Comparison of ENCODE assay signal across 16 mouse cellular contexts in the genomic region with DNA sequence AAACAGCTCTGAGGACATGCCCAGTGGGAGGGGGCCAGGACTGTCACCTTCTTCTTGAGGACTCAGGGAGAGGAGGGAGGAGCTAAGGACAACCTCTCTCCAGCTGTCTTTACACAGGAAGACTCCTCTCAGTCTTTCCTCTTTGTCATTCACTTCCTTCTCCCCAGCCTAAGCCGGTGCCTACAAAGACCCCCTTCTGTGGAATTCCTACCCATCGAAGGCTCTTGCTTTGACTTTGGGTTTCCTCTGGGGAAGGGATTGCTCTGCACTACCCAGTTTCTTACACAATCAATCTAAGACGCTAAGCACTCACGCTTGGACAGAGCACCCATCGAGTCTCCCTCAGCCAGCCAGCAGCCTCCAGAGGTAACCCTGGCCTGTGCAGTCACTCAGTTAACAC. TPM values are rescaled to one million over a fixed set of nuclear protein-coding genes. Genes with fewer than 3 reads are reported as not detected.
DNase-seq lines count a peak whose midpoint lies in the region; ATAC-seq and TF ChIP-seq lines count a peak whose summit lies in the region.
"Had no signal": no experiment of that assay in that cellular context is flagged by ENCODE, and none has a peak within 500 bp of the region (broad histone marks: within the 10 kb centered on the region; RNA-seq: fewer than 3 reads in every experiment).

No protein-coding gene starts in this region.

- no peaks in the 10 kb centered on the region for H3K27me3 ChIP-seq in heart, embryonic 16.5 days (ENCODE audit: control insufficient read depth, insufficient read depth, low read length)
- 0 out of 2 replicates have a peak, but pooled peaks cover 2% of the 10 kb centered on the region for H3K27me3 ChIP-seq in midbrain, embryonic 11.5 days (ENCODE audit: control insufficient read depth, insufficient read depth, low read length)
- H3K27me3 ChIP-seq in midbrain, postnatal 0 days (ENCODE audit: insufficient read depth, low read length): no peaks in the 10 kb centered on the region
- no peaks in the 10 kb centered on the region for H3K27me3 ChIP-seq in embryonic facial prominence, embryonic 15.5 days
- no peaks in the 10 kb centered on the region for H3K27me3 ChIP-seq in stomach, postnatal 0 days (ENCODE audit: control insufficient read depth, insufficient read depth, low read length)
- H3K27me3 ChIP-seq in hindbrain, embryonic 13.5 days: no peaks in the 10 kb centered on the region
- H3K27me3 ChIP-seq: limb, embryonic 15.5 days had no signal

- no peak for TF ChIP-seq CTCF in midbrain, postnatal 0 days (IDR thresholded peaks at IDR 0.05)
- no peak for TF ChIP-seq CTCF in stomach, postnatal 0 days (IDR thresholded peaks at IDR 0.05; ENCODE audit: low read depth)

- TF ChIP-seq EP300 in stomach, postnatal 0 days (optimal IDR thresholded peaks at IDR 0.05): no peak

- H3K27ac ChIP-seq in heart, embryonic 16.5 days (ENCODE audit: low read length): peak overlapping the region; percentile 100
- no peak overlapping the region for H3K27ac ChIP-seq in midbrain, embryonic 11.5 days (ENCODE audit: low read depth, low read length)
- H3K27ac ChIP-seq in midbrain, postnatal 0 days (ENCODE audit: low read depth, low read length): no peak overlapping the region
- H3K27ac ChIP-seq in embryonic facial prominence, embryonic 15.5 days (replicated peaks): peak overlapping the region; percentile 58
- peak overlapping the region; percentile 69; the same call in 1 of the 2 replicates for H3K27ac ChIP-seq in stomach, postnatal 0 days (replicated peaks)
- H3K27ac ChIP-seq in hindbrain, embryonic 13.5 days: no peak overlapping the region

- DNase-seq in heart, adult 8-10 months (ENCODE audit: low spot score): no peak
- peak; percentile 71 for DNase-seq in midbrain, embryonic 11.5 days (ENCODE audit: low spot score, missing footprints)
- no peak for DNase-seq in midbrain, postnatal 0 days (ENCODE audit: low spot score)
- DNase-seq in stomach, postnatal 0 days (ENCODE audit: low spot score): no peak
- DNase-seq: cerebellum, adult 11 months; kidney, adult 11 months; kidney, postnatal 4 days; right cerebral cortex, postnatal 25 days had no signal

- 19% methylated on average over 5 of the region's 5 CpGs for WGBS in heart, embryonic 16.5 days
- 12% methylated on average over 5 of the region's 5 CpGs for WGBS in midbrain, embryonic 11.5 days
- 18% methylated on average over 5 of the region's 5 CpGs for WGBS in midbrain, postnatal 0 days
- 27% methylated on average over 5 of the region's 5 CpGs for WGBS in embryonic facial prominence, embryonic 15.5 days
- 25% methylated on average over 5 of the region's 5 CpGs for whole genome bisulfite sequencing in stomach, postnatal 0 days
- 16% methylated on average over 5 of the region's 5 CpGs for WGBS in hindbrain, embryonic 13.5 days

- H3K36me3 ChIP-seq in heart, embryonic 16.5 days (ENCODE audit: control insufficient read depth, insufficient read depth): no peaks in the 10 kb centered on the region
- H3K36me3 ChIP-seq in midbrain, embryonic 11.5 days (ENCODE audit: control insufficient read depth, insufficient read depth, low read length): no peaks in the 10 kb centered on the region
- H3K36me3 ChIP-seq in midbrain, postnatal 0 days (ENCODE audit: insufficient read depth, low read length): no peaks in the 10 kb centered on the region
- H3K36me3 ChIP-seq in embryonic facial prominence, embryonic 15.5 days: no peaks in the 10 kb centered on the region
- no peaks in the 10 kb centered on the region for H3K36me3 ChIP-seq in stomach, postnatal 0 days (ENCODE audit: control insufficient read depth, insufficient read depth, low read length)
- H3K36me3 ChIP-seq in hindbrain, embryonic 13.5 days: no peaks in the 10 kb centered on the region
- H3K36me3 ChIP-seq: limb, embryonic 15.5 days had no signal

- H3K9ac ChIP-seq in heart, embryonic 16.5 days (ENCODE audit: low read length): peak overlapping the region; percentile 53
- H3K9ac ChIP-seq in midbrain, embryonic 11.5 days (ENCODE audit: low read length): no peak overlapping the region
- no peak overlapping the region for H3K9ac ChIP-seq in midbrain, postnatal 0 days (replicated peaks; ENCODE audit: low read length, poor library complexity, severe bottlenecking)
- no peak overlapping the region for H3K9ac ChIP-seq in embryonic facial prominence, embryonic 15.5 days
- H3K9ac ChIP-seq in stomach, postnatal 0 days (ENCODE audit: low read length): no peak overlapping the region
- H3K9ac ChIP-seq in hindbrain, embryonic 13.5 days: no peak overlapping the region
- H3K9ac ChIP-seq: limb, embryonic 15.5 days had no signal

- H3K4me2 ChIP-seq in heart, embryonic 16.5 days (ENCODE audit: low read depth, low read length): no peak overlapping the region
- no peak overlapping the region for H3K4me2 ChIP-seq in midbrain, embryonic 11.5 days
- no peak overlapping the region for H3K4me2 ChIP-seq in midbrain, postnatal 0 days (ENCODE audit: low read depth, low read length, poor library complexity, severe bottlenecking)
- no peak overlapping the region for H3K4me2 ChIP-seq in embryonic facial prominence, embryonic 15.5 days (replicated peaks)
- no peak overlapping the region for H3K4me2 ChIP-seq in stomach, postnatal 0 days (replicated peaks; ENCODE audit: low read depth)
- H3K4me2 ChIP-seq in hindbrain, embryonic 13.5 days: no peak overlapping the region

- no peaks in the 10 kb centered on the region for H3K9me3 ChIP-seq in heart, embryonic 16.5 days (replicated peaks; ENCODE audit: control insufficient read depth, low read length)
- no peaks in the 10 kb centered on the region for H3K9me3 ChIP-seq in midbrain, embryonic 11.5 days (ENCODE audit: control insufficient read depth, low read length)
- no peaks in the 10 kb centered on the region for H3K9me3 ChIP-seq in midbrain, postnatal 0 days (ENCODE audit: low read length)
- H3K9me3 ChIP-seq in embryonic facial prominence, embryonic 15.5 days (replicated peaks): no peaks in the 10 kb centered on the region
- no peaks in the 10 kb centered on the region for H3K9me3 ChIP-seq in stomach, postnatal 0 days (ENCODE audit: control insufficient read depth, low read length)
- no peaks in the 10 kb centered on the region for H3K9me3 ChIP-seq in hindbrain, embryonic 13.5 days
- H3K9me3 ChIP-seq: limb, embryonic 15.5 days had no signal

- no peak overlapping the region for H3K4me3 ChIP-seq in heart, embryonic 16.5 days (ENCODE audit: low read length)
- H3K4me3 ChIP-seq in midbrain, embryonic 11.5 days (ENCODE audit: low read depth, low read length): no peak overlapping the region
- no peak overlapping the region for H3K4me3 ChIP-seq in midbrain, postnatal 0 days (ENCODE audit: low read depth, low read length)
- H3K4me3 ChIP-seq in embryonic facial prominence, embryonic 15.5 days (replicated peaks): no peak overlapping the region
- no peak overlapping the region for H3K4me3 ChIP-seq in stomach, postnatal 0 days (ENCODE audit: low read depth, low read length)
- H3K4me3 ChIP-seq in hindbrain, embryonic 13.5 days: no peak overlapping the region
- H3K4me3 ChIP-seq: limb, embryonic 15.5 days had no signal

- ATAC-seq in heart, embryonic 16.5 days (replicated peaks; ENCODE audit: extremely low read depth, insufficient read depth, low FRiP score): no peak
- no peak for ATAC-seq in midbrain, embryonic 11.5 days (ENCODE audit: low FRiP score)
- ATAC-seq in midbrain, postnatal 0 days (ENCODE audit: low FRiP score): no peak
- no peak for ATAC-seq in embryonic facial prominence, embryonic 15.5 days (ENCODE audit: insufficient number of reproducible peaks, low FRiP score, low TSS enrichment, low read depth)
- no peak for ATAC-seq in stomach, postnatal 0 days (ENCODE audit: low FRiP score, low TSS enrichment)
- ATAC-seq in hindbrain, embryonic 13.5 days (ENCODE audit: low FRiP score): no peak

- H3K4me1 ChIP-seq in heart, embryonic 16.5 days (ENCODE audit: control insufficient read depth, insufficient read depth, low read length): peaks cover 25% of the 10 kb centered on the region
- H3K4me1 ChIP-seq in midbrain, embryonic 11.5 days (ENCODE audit: control insufficient read depth, insufficient read depth, low read length): peaks cover 3% of the 10 kb centered on the region; the same call in 1 of the 2 replicates
- no peaks in the 10 kb centered on the region for H3K4me1 ChIP-seq in midbrain, postnatal 0 days (ENCODE audit: insufficient read depth, low read length)
- H3K4me1 ChIP-seq in embryonic facial prominence, embryonic 15.5 days: peaks cover 38% of the 10 kb centered on the region
- no peaks in the 10 kb centered on the region for H3K4me1 ChIP-seq in stomach, postnatal 0 days (replicated peaks; ENCODE audit: control insufficient read depth, insufficient read depth)
- peaks cover 25% of the 10 kb centered on the region for H3K4me1 ChIP-seq in hindbrain, embryonic 13.5 days (replicated peaks)

RNA-seq across cellular contexts. Expression of gene Cdsn, which starts 3.3 kb away (rescaled TPM):
- polyA plus RNA-seq in heart, embryonic 16.5 days (2015; fragmentation: Nextera tagmentation; extraction: Ambion mirVana): 0.46 and 0.49 TPM in 2 replicates
- total RNA-seq in heart, adult 8-10 months (2022): under 1 TPM; 0.14 to 0.37 (median 0.27) TPM
- polyA plus RNA-seq in midbrain, embryonic 11.5 days (2014; fragmentation: Nextera tagmentation; extraction: Ambion mirVana): 0.08 TPM in 1 of 2 replicates, not detected in the other
- 1.2 TPM in 1 of 2 replicates, not detected in the other for total RNA-seq in midbrain, postnatal 0 days (2014; rRNA removed)
- 0.06 and 0.22 TPM in 2 replicates for polyA plus RNA-seq in midbrain, postnatal 0 days (2015; fragmentation: Nextera tagmentation; extraction: Ambion mirVana)
- polyA plus RNA-seq in embryonic facial prominence, embryonic 15.5 days (2015; fragmentation: Nextera tagmentation; extraction: Ambion mirVana): 12.1 and 12.5 TPM in 2 replicates
- polyA plus RNA-seq in stomach, postnatal 0 days (2015; fragmentation: Nextera tagmentation; extraction: Ambion mirVana): 106 and 139 TPM in 2 replicates
- polyA plus RNA-seq in hindbrain, embryonic 13.5 days (2015; fragmentation: Nextera tagmentation; extraction: Ambion mirVana): 0.12 and 0.14 TPM in 2 replicates
- total RNA-seq: neutrophil, adult 5-6 weeks had no signal

RNA-seq across cellular contexts. Expression of gene Psors1c2, which starts 15.6 kb away (rescaled TPM):
- 1.6 and 1.9 TPM in 2 replicates for polyA plus RNA-seq in heart, embryonic 16.5 days (2015; fragmentation: Nextera tagmentation; extraction: Ambion mirVana)
- not detected for total RNA-seq in heart, adult 8-10 months (2022)
- 0.22 and 0.46 TPM in 2 replicates for polyA plus RNA-seq in midbrain, embryonic 11.5 days (2014; fragmentation: Nextera tagmentation; extraction: Ambion mirVana)
- total RNA-seq in midbrain, postnatal 0 days (2014; rRNA removed): not detected in 2 replicates
- 0.43 TPM in 1 of 2 replicates, not detected in the other for polyA plus RNA-seq in midbrain, postnatal 0 days (2015; fragmentation: Nextera tagmentation; extraction: Ambion mirVana)
- 20.4 and 22.7 TPM in 2 replicates for polyA plus RNA-seq in embryonic facial prominence, embryonic 15.5 days (2015; fragmentation: Nextera tagmentation; extraction: Ambion mirVana)
- polyA plus RNA-seq in stomach, postnatal 0 days (2015; fragmentation: Nextera tagmentation; extraction: Ambion mirVana): 66.1 and 66.8 TPM in 2 replicates
- polyA plus RNA-seq in hindbrain, embryonic 13.5 days (2015; fragmentation: Nextera tagmentation; extraction: Ambion mirVana): 0.68 and 1.4 TPM in 2 replicates
- total RNA-seq: gastrocnemius, postnatal 4 days; neutrophil, adult 5-6 weeks had no signal

RNA-seq across cellular contexts. Expression of gene 2300002M23Rik, which starts 18.6 kb away (rescaled TPM):
- polyA plus RNA-seq in heart, embryonic 16.5 days (2015; fragmentation: Nextera tagmentation; extraction: Ambion mirVana): 0.11 and 0.14 TPM in 2 replicates
- not detected for total RNA-seq in heart, adult 8-10 months (2022)
- polyA plus RNA-seq in midbrain, embryonic 11.5 days (2014; fragmentation: Nextera tagmentation; extraction: Ambion mirVana): not detected in 2 replicates
- not detected in 2 replicates for total RNA-seq in midbrain, postnatal 0 days (2014; rRNA removed)
- polyA plus RNA-seq in midbrain, postnatal 0 days (2015; fragmentation: Nextera tagmentation; extraction: Ambion mirVana): not detected in 2 replicates
- 21.5 and 39.7 TPM in 2 replicates for polyA plus RNA-seq in embryonic facial prominence, embryonic 15.5 days (2015; fragmentation: Nextera tagmentation; extraction: Ambion mirVana)
- 234 and 311 TPM in 2 replicates for polyA plus RNA-seq in stomach, postnatal 0 days (2015; fragmentation: Nextera tagmentation; extraction: Ambion mirVana)
- not detected in 2 replicates for polyA plus RNA-seq in hindbrain, embryonic 13.5 days (2015; fragmentation: Nextera tagmentation; extraction: Ambion mirVana)
- total RNA-seq: gastrocnemius, postnatal 4 days; left cerebral cortex, adult 8-10 months; neutrophil, adult 5-6 weeks had no signal
- polyA plus RNA-seq: cortical plate, adult 2 months had no signal

RNA-seq across cellular contexts. Expression of gene Cchcr1, which starts 31.7 kb away (rescaled TPM):
- 15.7 and 15.9 TPM in 2 replicates for polyA plus RNA-seq in heart, embryonic 16.5 days (2015; fragmentation: Nextera tagmentation; extraction: Ambion mirVana)
- 1 to 10 TPM; 2.0 to 3.9 (median 2.4) TPM for total RNA-seq in heart, adult 8-10 months (2022)
- 8.9 and 10.8 TPM in 2 replicates for polyA plus RNA-seq in midbrain, embryonic 11.5 days (2014; fragmentation: Nextera tagmentation; extraction: Ambion mirVana)
- 3.5 and 4.0 TPM in 2 replicates for total RNA-seq in midbrain, postnatal 0 days (2014; rRNA removed)
- polyA plus RNA-seq in midbrain, postnatal 0 days (2015; fragmentation: Nextera tagmentation; extraction: Ambion mirVana): 1.9 and 2.1 TPM in 2 replicates
- 18.3 and 20.7 TPM in 2 replicates for polyA plus RNA-seq in embryonic facial prominence, embryonic 15.5 days (2015; fragmentation: Nextera tagmentation; extraction: Ambion mirVana)
- 7.1 and 7.4 TPM in 2 replicates for polyA plus RNA-seq in stomach, postnatal 0 days (2015; fragmentation: Nextera tagmentation; extraction: Ambion mirVana)
- 6.3 and 7.6 TPM in 2 replicates for polyA plus RNA-seq in hindbrain, embryonic 13.5 days (2015; fragmentation: Nextera tagmentation; extraction: Ambion mirVana)

RNA-seq across cellular contexts. Expression of gene Tcf19, which starts 32.0 kb away (rescaled TPM):
- 59.5 and 60.3 TPM in 2 replicates for polyA plus RNA-seq in heart, embryonic 16.5 days (2015; fragmentation: Nextera tagmentation; extraction: Ambion mirVana)
- 1 to 10 TPM; 2.1 to 3.3 (median 2.4) TPM for total RNA-seq in heart, adult 8-10 months (2022)
- 56.7 and 57.7 TPM in 2 replicates for polyA plus RNA-seq in midbrain, embryonic 11.5 days (2014; fragmentation: Nextera tagmentation; extraction: Ambion mirVana)
- 9.2 and 10.3 TPM in 2 replicates for total RNA-seq in midbrain, postnatal 0 days (2014; rRNA removed)
- polyA plus RNA-seq in midbrain, postnatal 0 days (2015; fragmentation: Nextera tagmentation; extraction: Ambion mirVana): 4.5 and 4.7 TPM in 2 replicates
- 86.0 and 86.2 TPM in 2 replicates for polyA plus RNA-seq in embryonic facial prominence, embryonic 15.5 days (2015; fragmentation: Nextera tagmentation; extraction: Ambion mirVana)
- polyA plus RNA-seq in stomach, postnatal 0 days (2015; fragmentation: Nextera tagmentation; extraction: Ambion mirVana): 32.7 and 34.5 TPM in 2 replicates
- polyA plus RNA-seq in hindbrain, embryonic 13.5 days (2015; fragmentation: Nextera tagmentation; extraction: Ambion mirVana): 14.9 and 15.4 TPM in 2 replicates

Comparison
In these comparisons a context has a peak if more than half of its experiments do, and no peak if none do; other contexts are left out.
1. H3K27ac ChIP-seq: peak in heart, embryonic 16.5 days (single experiment), embryonic facial prominence, embryonic 15.5 days (single experiment) and stomach, postnatal 0 days (single experiment); none in midbrain, embryonic 11.5 days (single experiment), midbrain, postnatal 0 days (single experiment) and hindbrain, embryonic 13.5 days (single experiment).
2. RNA of gene 2300002M23Rik, which starts 18.6 kb away (polyA plus RNA-seq): 234 to 311 TPM in stomach, postnatal 0 days and 21.5 to 39.7 TPM in embryonic facial prominence, embryonic 15.5 days; 0.11 to 0.14 TPM in heart, embryonic 16.5 days, not detected in midbrain, postnatal 0 days, not detected in midbrain, embryonic 11.5 days and not detected in hindbrain, embryonic 13.5 days; every median in the first group is over 10 times any median in the second.